Mouse (Mus musculus): ENCODE data around the gene Col6a2. TPM values are rescaled to one million over a fixed set of nuclear protein-coding genes. Genes with fewer than 3 reads are reported as not detected.

Col6a2 gene
- polyA plus RNA-seq, 2 experiments = 2.6 to 5.7 TPM

DNA sequence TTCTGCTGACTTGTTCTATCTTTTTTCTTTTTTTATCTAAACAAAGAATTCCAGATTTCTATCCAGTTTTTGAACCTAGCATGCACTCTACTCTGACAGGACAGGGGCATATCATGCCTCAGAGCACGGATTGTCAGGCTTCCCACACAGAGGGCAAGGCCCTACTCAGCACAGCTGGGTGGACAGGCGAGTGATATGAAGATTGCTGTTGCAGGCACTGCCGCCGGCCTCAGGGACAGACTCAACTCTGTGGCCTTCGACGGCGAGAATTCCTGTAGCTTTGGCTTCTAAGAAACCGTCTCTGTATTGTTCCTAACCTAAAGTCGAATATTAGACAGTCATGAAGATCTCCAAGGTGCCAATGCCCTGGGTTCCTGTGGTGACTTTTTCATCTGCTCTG, 20.0 kb upstream of the Col6a2 start:
- no peak overlapping the region for H3K27ac ChIP-seq
- H3K9ac ChIP-seq (replicated peaks) = no peak overlapping the region
- H3K4me1 ChIP-seq (replicated peaks; ENCODE audit: control insufficient read depth in 2 of 2, insufficient read depth in 2 of 2, low read length in 1 of 2) = no peaks in the 10 kb centered on the region
- WGBS (ENCODE audit: insufficient replicate concordance) = 58% methylated on average over 9 of the region's 9 CpGs
- no peak for TF ChIP-seq EP300 (IDR thresholded peaks at IDR 0.05; ENCODE audit: low read depth)
- TF ChIP-seq CTCF (IDR thresholded peaks at IDR 0.05; ENCODE audit: low read depth) = no peak
- no peaks in the 10 kb centered on the region for H3K36me3 ChIP-seq (replicated peaks; ENCODE audit: control insufficient read depth, insufficient read depth, low read depth)
- ATAC-seq (ENCODE audit: insufficient read depth) = no peak
- H3K4me3 ChIP-seq (ENCODE audit: insufficient read depth in 1 of 2, low read depth in 2 of 2, low read length in 2 of 2) = no peak overlapping the region
- no peak for DNase-seq (ENCODE audit: low read depth in 3 of 3, low spot score in 3 of 3)
- H3K27me3 ChIP-seq (ENCODE audit: control insufficient read depth, insufficient read depth, low read length) = no peaks in the 10 kb centered on the region
- H3K4me2 ChIP-seq (ENCODE audit: low read depth) = no peak overlapping the region
- H3K9me3 ChIP-seq (ENCODE audit: control insufficient read depth, low read length) = no peaks in the 10 kb centered on the region

DNA sequence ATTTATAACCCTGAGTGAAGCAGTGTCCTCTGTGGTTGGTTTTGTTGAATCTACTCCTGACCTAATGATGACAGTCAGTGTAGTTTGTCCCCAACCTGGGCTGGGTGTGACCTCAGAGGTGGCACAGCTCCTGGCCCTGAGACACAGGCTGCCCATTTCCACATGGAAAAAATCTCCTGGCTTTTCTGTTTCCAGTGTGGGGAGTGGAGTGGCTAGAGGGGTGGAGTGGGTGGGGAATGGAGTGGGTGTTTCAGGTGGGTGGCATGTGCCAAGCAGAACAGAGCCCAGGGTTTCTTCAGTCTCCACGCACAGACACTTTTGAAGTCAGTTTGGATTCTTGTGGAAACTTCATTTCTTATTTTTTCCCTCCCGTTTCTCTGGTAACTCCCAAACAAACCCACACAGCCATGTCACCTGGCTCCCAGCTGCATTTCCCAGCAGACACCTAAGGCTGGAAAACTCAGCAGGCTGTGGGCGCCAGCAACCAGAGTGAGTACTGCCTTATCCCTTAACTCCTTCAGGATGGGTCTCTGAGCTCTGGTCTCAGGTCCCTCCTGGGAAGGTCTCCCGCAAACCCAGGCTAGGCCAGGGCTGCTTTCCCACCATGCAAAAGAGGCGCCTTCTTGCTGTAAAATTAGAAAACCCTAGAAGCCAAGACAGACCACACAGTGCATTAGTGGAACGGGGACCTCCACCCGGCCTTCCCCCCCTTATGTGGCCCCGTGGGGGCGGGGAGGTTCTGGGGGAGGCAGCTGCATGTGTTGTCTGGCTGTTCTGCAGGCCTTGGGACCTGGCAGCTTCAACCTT, 19.4 kb upstream of the Col6a2 start:
- H3K36me3 ChIP-seq (replicated peaks; ENCODE audit: control insufficient read depth, insufficient read depth, low read depth) = no peaks in the 10 kb centered on the region
- WGBS (ENCODE audit: insufficient replicate concordance) = 57% methylated on average over 9 of the region's 9 CpGs
- no peak for TF ChIP-seq EP300 (IDR thresholded peaks at IDR 0.05; ENCODE audit: low read depth)
- no peak for TF ChIP-seq CTCF (IDR thresholded peaks at IDR 0.05; ENCODE audit: low read depth)
- no peak for ATAC-seq (ENCODE audit: insufficient read depth)
- H3K4me3 ChIP-seq (ENCODE audit: insufficient read depth in 1 of 2, low read depth in 2 of 2, low read length in 2 of 2) = no peak overlapping the region
- H3K9ac ChIP-seq (replicated peaks) = no peak overlapping the region
- no peak overlapping the region for H3K4me2 ChIP-seq (ENCODE audit: low read depth)
- no peaks in the 10 kb centered on the region for H3K9me3 ChIP-seq (ENCODE audit: control insufficient read depth, low read length)
- no peaks in the 10 kb centered on the region for H3K27me3 ChIP-seq (ENCODE audit: control insufficient read depth, insufficient read depth, low read length)
- DNase-seq (ENCODE audit: low read depth in 3 of 3, low spot score in 3 of 3) = no peak
- H3K27ac ChIP-seq = no peak overlapping the region
- no peaks in the 10 kb centered on the region for H3K4me1 ChIP-seq (replicated peaks; ENCODE audit: control insufficient read depth in 2 of 2, insufficient read depth in 2 of 2, low read length in 1 of 2)

- no peak for DNase-seq (ENCODE audit: low read depth in 3 of 3, low spot score in 3 of 3)
- 72% methylated on average over 13 of the region's 13 CpGs for WGBS (ENCODE audit: insufficient replicate concordance)
- no peak for TF ChIP-seq EP300 (IDR thresholded peaks at IDR 0.05; ENCODE audit: low read depth)
- TF ChIP-seq CTCF (IDR thresholded peaks at IDR 0.05; ENCODE audit: low read depth) = no peak
- H3K9me3 ChIP-seq (ENCODE audit: control insufficient read depth, low read length) = no peaks in the 10 kb centered on the region
- H3K4me2 ChIP-seq (ENCODE audit: low read depth) = no peak overlapping the region
- H3K4me1 ChIP-seq (replicated peaks; ENCODE audit: control insufficient read depth in 2 of 2, insufficient read depth in 2 of 2, low read length in 1 of 2) = no peaks in the 10 kb centered on the region
- H3K27me3 ChIP-seq (ENCODE audit: control insufficient read depth, insufficient read depth, low read length) = no peaks in the 10 kb centered on the region
- no peak overlapping the region for H3K4me3 ChIP-seq (ENCODE audit: insufficient read depth in 1 of 2, low read depth in 2 of 2, low read length in 2 of 2)
- H3K9ac ChIP-seq (replicated peaks) = no peak overlapping the region
- H3K27ac ChIP-seq = no peak overlapping the region
- no peaks in the 10 kb centered on the region for H3K36me3 ChIP-seq (replicated peaks; ENCODE audit: control insufficient read depth, insufficient read depth, low read depth)
- ATAC-seq (ENCODE audit: insufficient read depth) = no peak
These were observed 18.6 kb upstream of the Col6a2 start for GRCm38 (mm10) chr10:76641894-76642627.

- no peak for DNase-seq (ENCODE audit: low read depth in 3 of 3, low spot score in 3 of 3)
- no peak overlapping the region for H3K4me3 ChIP-seq (ENCODE audit: insufficient read depth in 1 of 2, low read depth in 2 of 2, low read length in 2 of 2)
- no peak for ATAC-seq (ENCODE audit: insufficient read depth)
- TF ChIP-seq CTCF (IDR thresholded peaks at IDR 0.05; ENCODE audit: low read depth) = no peak
- TF ChIP-seq EP300 (IDR thresholded peaks at IDR 0.05; ENCODE audit: low read depth) = no peak
- H3K27me3 ChIP-seq (ENCODE audit: control insufficient read depth, insufficient read depth, low read length) = no peaks in the 10 kb centered on the region
- no peaks in the 10 kb centered on the region for H3K36me3 ChIP-seq (replicated peaks; ENCODE audit: control insufficient read depth, insufficient read depth, low read depth)
- H3K9ac ChIP-seq (replicated peaks) = no peak overlapping the region
- no peak overlapping the region for H3K27ac ChIP-seq
- no peaks in the 10 kb centered on the region for H3K9me3 ChIP-seq (ENCODE audit: control insufficient read depth, low read length)
- no peak overlapping the region for H3K4me2 ChIP-seq (ENCODE audit: low read depth)
- H3K4me1 ChIP-seq (replicated peaks; ENCODE audit: control insufficient read depth in 2 of 2, insufficient read depth in 2 of 2, low read length in 1 of 2) = no peaks in the 10 kb centered on the region
- WGBS (ENCODE audit: insufficient replicate concordance) = 66% methylated on average over 2 of the region's 2 CpGs
These were observed 16.5 kb upstream of the Col6a2 start for GRCm38 (mm10) chr10:76639952-76640351.

GRCm38 (mm10) chr10:76636601-76637000, 13.2 kb upstream of the Col6a2 start:
- Histone ChIP-seq H3K9me3 (ENCODE audit: control insufficient read depth, low read length) (no peaks in the 10 kb centered on the region), H3K9ac (replicated peaks) (no peak overlapping the region), H3K27me3 (ENCODE audit: control insufficient read depth, insufficient read depth, low read length) (no peaks in the 10 kb centered on the region), H3K4me2 (ENCODE audit: low read depth) (no peak overlapping the region), H3K4me3 (ENCODE audit: insufficient read depth in 1 of 2, low read depth in 2 of 2, low read length in 2 of 2) (no peak overlapping the region), H3K4me1 (replicated peaks; ENCODE audit: control insufficient read depth in 2 of 2, insufficient read depth in 2 of 2, low read length in 1 of 2) (no peaks in the 10 kb centered on the region), H3K27ac (no peak overlapping the region), H3K36me3 (replicated peaks; ENCODE audit: control insufficient read depth, insufficient read depth, low read depth) (no peaks in the 10 kb centered on the region)
- 47% methylated on average over 4 of the region's 4 CpGs for WGBS (ENCODE audit: insufficient replicate concordance)
- ATAC-seq (ENCODE audit: insufficient read depth) (no peak), DNase-seq (ENCODE audit: low read depth in 3 of 3, low spot score in 3 of 3) (no peak)
- TF ChIP-seq EP300 (IDR thresholded peaks at IDR 0.05; ENCODE audit: low read depth) = no peak
- no peak for TF ChIP-seq CTCF (IDR thresholded peaks at IDR 0.05; ENCODE audit: low read depth)

Data from liver, embryonic 14.5 days (tissue).